Mouse (Mus musculus) liver, postnatal 0 days (tissue): ENCODE measurements around the gene Cog5. TPM values are rescaled to one million over a fixed set of nuclear protein-coding genes. Genes with fewer than 3 reads are reported as not detected.

Experiments used
- ATAC-seq: fragments of 200-750 bp; cut with Nextera tagmentation; 2 replicates; pipeline ENCODE4 v1.8.0; 2017; ENCODE audit warnings: mild to moderate bottlenecking, moderate library complexity
- DNase-seq: peaks from one replicate; pipeline ENCODE4 v3.0.0-alpha.2; 2016
- H3K27ac ChIP-seq: fragments of 300-500 bp; sonication (generic); 2 replicates; pipeline ENCODE4 v1.5.1; 2014; ENCODE audit warnings: antibody characterized with exemption, moderate library complexity, mild to moderate bottlenecking, low read depth
- H3K27me3 ChIP-seq: fragments of 300-500 bp; sonication (generic); 2 replicates; pipeline ENCODE4 v1.6.1; 2014; ENCODE audit warnings: low read length, control low read depth, mixed read lengths; ENCODE audit not compliant: insufficient read depth
- H3K36me3 ChIP-seq: fragments of 300-500 bp; sonication (generic); replicated peaks from 2 replicates; pipeline ENCODE4 v1.6.1; 2014; ENCODE audit warnings: mild to moderate bottlenecking, control low read depth, low read length, moderate library complexity, mixed read lengths; ENCODE audit not compliant: insufficient read depth
- H3K4me1 ChIP-seq: fragments of 300-500 bp; sonication (generic); 2 replicates; pipeline ENCODE4 v1.6.1; 2014; ENCODE audit warnings: antibody characterized with exemption, mild to moderate bottlenecking, control low read depth; ENCODE audit not compliant: insufficient read depth
- H3K4me2 ChIP-seq: fragments of 300-500 bp; sonication (generic); 2 replicates; pipeline ENCODE4 v1.6.1; 2014; ENCODE audit warnings: low read depth, mild to moderate bottlenecking, low read length, moderate library complexity, mixed read lengths
- H3K4me3 ChIP-seq: fragments of 300-500 bp; sonication (generic); 2 replicates; pipeline ENCODE4 v1.5.1; 2014; ENCODE audit warnings: low read depth, low read length
- H3K9ac ChIP-seq: fragments of 300-500 bp; sonication (generic); replicated peaks from 2 replicates; pipeline ENCODE4 v1.6.1; 2014; ENCODE audit warnings: mild to moderate bottlenecking, moderate library complexity
- H3K9me3 ChIP-seq: fragments of 300-500 bp; sonication (generic); 2 replicates; pipeline ENCODE4 v1.6.1; 2016; ENCODE audit warnings: mild to moderate bottlenecking, control low read depth, low read length, mixed read lengths
- CTCF ChIP-seq: sonication (generic); IDR thresholded peaks from 2 replicates; pipeline ENCODE4 v1.5.1; 2016; ENCODE audit warnings: antibody characterized with exemption, low read depth
- EP300 ChIP-seq: IDR thresholded peaks from 2 replicates; pipeline ENCODE4 v1.6.1; 2016; ENCODE audit warnings: antibody characterized with exemption, low read depth, mild to moderate bottlenecking
- WGBS: fragments of 180-500 bp; shearing (Covaris S2); extraction: QIAGEN DNeasy Blood & Tissue Kit; methylation state at CpG from one replicate; pipeline ENCODE4 v1.1.7; 2014; ENCODE audit not compliant: insufficient replicate concordance; 5-methylcytosine and 5-hydroxymethylcytosine counted together
- polyA plus RNA-seq: library from polyadenylated mRNA; unstranded; fragments of >200 nt; fragmentation: Nextera tagmentation; extraction: Ambion mirVana; gene quantifications from 2 replicates; pipeline ENCODE4 v1.2.1, GENCODE M21; 2015

Cog5 gene
- polyA plus RNA-seq, 1 experiment from 2014 or later, result 6.4 TPM

GRCm38 (mm10) chr12:31862668-31863538, 208.2 kb downstream of the Cog5 start:
- no peak for DNase-seq
- Histone ChIP-seq H3K4me3 (no peak overlapping the region), H3K4me1 (peaks cover 3% of the 10 kb centered on the region; the same call in 1 of the 2 replicates), H3K9me3 (no peaks in the 10 kb centered on the region), H3K9ac (no peak overlapping the region), H3K27me3 (no peaks in the 10 kb centered on the region), H3K36me3 (no peaks in the 10 kb centered on the region), H3K27ac (no peak overlapping the region), H3K4me2 (peak overlapping the region; percentile 20; the same call in 1 of the 2 replicates)
- WGBS, result 59% methylated on average over 16 of the region's 16 CpGs
- no peak for TF ChIP-seq CTCF
- TF ChIP-seq EP300, result peak; percentile 63
- peak; percentile 62 for ATAC-seq

- Histone ChIP-seq H3K4me1 (no peaks in the 10 kb centered on the region), H3K4me2 (no peak overlapping the region), H3K36me3 (no peaks in the 10 kb centered on the region), H3K4me3 (no peak overlapping the region), H3K27me3 (no peaks in the 10 kb centered on the region), H3K9me3 (no peaks in the 10 kb centered on the region), H3K27ac (no peak overlapping the region), H3K9ac (no peak overlapping the region)
- no peak for TF ChIP-seq CTCF
- TF ChIP-seq EP300, result no peak
- WGBS, result 81% methylated on average over 4 of the region's 4 CpGs
- no peak for ATAC-seq
- DNase-seq, result no peak
Observed at GRCm38 (mm10) chr12:31876775-31877174, 222.1 kb downstream of the Cog5 start.

GRCm38 (mm10) chr12:31882736-31883135, 228.1 kb downstream of the Cog5 start:
- Histone ChIP-seq H3K9ac (no peak overlapping the region), H3K4me1 (no peaks in the 10 kb centered on the region), H3K9me3 (no peaks in the 10 kb centered on the region), H3K27ac (no peak overlapping the region), H3K4me2 (no peak overlapping the region), H3K27me3 (no peaks in the 10 kb centered on the region), H3K4me3 (no peak overlapping the region), H3K36me3 (peaks cover 8% of the 10 kb centered on the region; the same call in 1 of the 2 replicates)
- no peak for ATAC-seq
- 53% methylated on average over 1 of the region's 1 CpGs for WGBS
- DNase-seq, result no peak
- TF ChIP-seq EP300, result no peak
- TF ChIP-seq CTCF, result no peak

- H3K4me1 ChIP-seq, result no peaks in the 10 kb centered on the region
- no peak overlapping the region for H3K4me2 ChIP-seq
- H3K27me3 ChIP-seq, result no peaks in the 10 kb centered on the region
- H3K36me3 ChIP-seq, result peaks cover 8% of the 10 kb centered on the region; the same call in 1 of the 2 replicates
- no peak overlapping the region for H3K4me3 ChIP-seq
- DNase-seq (no peak), ATAC-seq (no peak)
- H3K27ac ChIP-seq, result no peak overlapping the region
- TF ChIP-seq EP300, result no peak
- no peaks in the 10 kb centered on the region for H3K9me3 ChIP-seq
- WGBS, result 74% methylated on average over 4 of the region's 4 CpGs
- no peak overlapping the region for H3K9ac ChIP-seq
Observed at GRCm38 (mm10) chr12:31884365-31884764, 229.7 kb downstream of the Cog5 start.

GRCm38 (mm10) chr12:31885084-31885483, 230.4 kb downstream of the Cog5 start:
- WGBS, result 79% methylated on average over 4 of the region's 4 CpGs
- DNase-seq (no peak), ATAC-seq (no peak)

GRCm38 (mm10) chr12:31885844-31886606, 231.4 kb downstream of the Cog5 start:
- Histone ChIP-seq H3K9ac (no peak overlapping the region), H3K27ac (no peak overlapping the region), H3K4me2 (no peak overlapping the region), H3K36me3 (peaks cover 8% of the 10 kb centered on the region; the same call in 1 of the 2 replicates), H3K4me1 (no peaks in the 10 kb centered on the region), H3K27me3 (no peaks in the 10 kb centered on the region), H3K4me3 (no peak overlapping the region), H3K9me3 (no peaks in the 10 kb centered on the region)
- no peak for TF ChIP-seq CTCF
- TF ChIP-seq EP300, result no peak
- ATAC-seq, result no peak
- DNase-seq, result no peak
- 89% methylated on average over 11 of the region's 11 CpGs for WGBS

More at GRCm38 (mm10) chr12:31885084-31885483, 230.4 kb downstream of the Cog5 start:
- no peak overlapping the region for H3K27ac ChIP-seq
- no peak overlapping the region for H3K9ac ChIP-seq
- H3K36me3 ChIP-seq, result peaks cover 8% of the 10 kb centered on the region; the same call in 1 of the 2 replicates
- TF ChIP-seq EP300 (no peak), CTCF (no peak)
- no peaks in the 10 kb centered on the region for H3K27me3 ChIP-seq
- no peaks in the 10 kb centered on the region for H3K9me3 ChIP-seq
- no peak overlapping the region for H3K4me2 ChIP-seq
- H3K4me3 ChIP-seq, result no peak overlapping the region
- no peaks in the 10 kb centered on the region for H3K4me1 ChIP-seq
